Mouse (Mus musculus) activated CD4-positive, CD25-positive, alpha-beta regulatory T cell, adult 4 months (primary cell): ENCODE results near the gene Zcchc12. TPM values are rescaled to one million over a fixed set of nuclear protein-coding genes. Genes with fewer than 3 reads are reported as not detected.

ENCODE experiments used
- ATAC-seq: one replicate; pipeline ENCODE4 v1.8.0; 2017
- polyA plus RNA-seq, 2 experiments: library from polyadenylated mRNA; unstranded; fragments of 100-300 nt; shearing (Covaris generic); gene quantifications; one replicate each; pipeline ENCODE4 v1.2.1; 2017

Zcchc12 gene
- under 1 TPM in 1 of 2 experiments, not detected in 1; 0.23 TPM for polyA plus RNA-seq

GRCm38 (mm10) chrX:36195736-36196525 is at the start of gene Zcchc12:
Gene Zcchc12 (plus strand): TSS chrX:36195904.
- ATAC-seq: no peak

GRCm38 (mm10) chrX:36146746-36147145 is 49.0 kb upstream of the Zcchc12 start:
- no peak for ATAC-seq

DNA sequence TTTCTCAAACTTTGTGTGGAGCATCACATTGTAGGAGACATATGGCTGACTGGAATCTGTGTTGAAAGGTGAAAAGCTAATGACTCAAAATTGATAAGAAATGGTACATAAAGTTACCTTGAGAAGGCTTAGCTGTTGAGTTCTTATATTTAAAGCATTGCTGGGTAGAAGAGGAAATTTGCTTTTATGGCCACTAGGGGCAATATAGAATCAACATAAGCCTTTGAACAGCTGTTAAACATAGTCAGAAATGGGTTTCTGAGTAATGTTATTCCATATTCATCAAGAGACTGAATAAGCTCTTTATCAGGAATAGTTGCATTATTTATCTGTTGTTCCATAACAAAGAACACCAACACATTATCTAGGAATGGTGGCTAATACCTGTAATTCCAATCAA is 45.6 kb upstream of the Zcchc12 start:
- no peak for ATAC-seq

DNA sequence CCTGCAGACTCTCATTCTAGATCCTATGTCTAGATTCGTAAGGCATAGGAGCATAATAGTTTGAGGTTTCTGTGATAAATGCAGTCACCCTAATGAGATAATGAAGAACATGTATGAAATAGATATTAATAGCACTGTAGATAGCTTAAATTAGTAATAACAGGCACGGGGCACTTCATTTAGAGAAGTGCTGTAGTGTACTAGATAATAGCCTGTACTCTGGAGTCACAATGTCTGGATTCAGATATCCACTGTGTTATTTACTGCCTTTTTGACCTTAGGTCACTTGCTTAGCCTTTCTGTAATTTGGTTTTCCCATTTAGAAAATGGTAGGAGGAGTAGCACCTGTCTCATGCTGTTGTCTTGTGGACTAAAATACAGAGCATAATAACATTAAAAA is 39.0 kb upstream of the Zcchc12 start:
- ATAC-seq: no peak

- ATAC-seq: no peak
Observed at GRCm38 (mm10) chrX:36161567-36161966, 34.1 kb upstream of the Zcchc12 start.

- peak; percentile 54 for ATAC-seq
Observed at GRCm38 (mm10) chrX:36183625-36184024, 12.1 kb upstream of the Zcchc12 start.

GRCm38 (mm10) chrX:36186036-36186435 is 9.7 kb upstream of the Zcchc12 start:
- ATAC-seq: no peak

GRCm38 (mm10) chrX:36186443-36186842 is 9.3 kb upstream of the Zcchc12 start:
- ATAC-seq: no peak

DNA sequence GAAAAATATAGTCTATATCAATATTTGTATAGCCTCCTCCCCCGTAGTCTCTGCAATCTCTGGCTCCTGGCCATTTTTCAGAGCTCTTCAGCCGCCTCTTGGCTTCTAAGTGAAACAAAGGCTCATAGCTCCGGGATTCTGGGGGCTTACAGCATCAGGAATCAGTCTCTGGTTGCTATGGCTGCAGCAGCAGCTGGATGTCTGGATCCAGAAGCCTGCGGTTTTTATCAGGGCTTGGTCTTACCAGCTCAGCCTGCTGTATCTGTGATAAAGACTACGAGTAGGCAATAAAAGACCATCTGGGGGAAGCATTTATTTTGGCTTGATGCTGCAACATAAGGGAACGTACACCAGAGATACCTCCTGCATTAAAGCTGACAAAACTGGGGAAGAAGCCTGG is 1.8 kb upstream of the Zcchc12 start:
- ATAC-seq: no peak

- no peak for ATAC-seq
Observed at GRCm38 (mm10) chrX:36209554-36209953, 13.8 kb downstream of the Zcchc12 start.

DNA sequence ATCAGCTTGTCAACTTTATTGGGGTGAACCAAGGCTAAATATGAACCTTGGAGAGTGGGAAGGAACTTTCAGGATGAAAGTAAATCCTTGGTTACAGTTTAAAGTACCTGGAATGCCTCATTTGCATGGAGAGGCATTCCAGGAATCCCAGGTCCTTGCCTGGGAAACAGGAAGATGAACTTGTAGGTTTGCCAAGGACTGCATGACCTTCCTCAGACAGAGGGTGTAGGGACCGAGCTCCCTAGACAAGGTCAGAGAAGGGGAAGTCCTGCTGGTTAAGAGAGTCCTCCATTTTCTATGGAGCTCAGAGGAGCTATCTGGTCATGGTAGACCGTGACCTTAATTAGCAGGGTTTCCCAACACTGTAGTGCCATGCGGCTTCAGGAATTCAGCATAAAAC is 15.5 kb downstream of the Zcchc12 start:
- no peak for ATAC-seq

- ATAC-seq: no peak
Observed at GRCm38 (mm10) chrX:36221366-36221765, 25.7 kb downstream of the Zcchc12 start.

- no peak for ATAC-seq
Observed at GRCm38 (mm10) chrX:36225777-36226176, 30.1 kb downstream of the Zcchc12 start.

GRCm38 (mm10) chrX:36226577-36226976 is 30.9 kb downstream of the Zcchc12 start:
- no peak for ATAC-seq

- no peak for ATAC-seq
Observed at GRCm38 (mm10) chrX:36228861-36229260, 33.2 kb downstream of the Zcchc12 start.

GRCm38 (mm10) chrX:36229273-36229672 is 33.6 kb downstream of the Zcchc12 start:
- ATAC-seq: no peak

DNA sequence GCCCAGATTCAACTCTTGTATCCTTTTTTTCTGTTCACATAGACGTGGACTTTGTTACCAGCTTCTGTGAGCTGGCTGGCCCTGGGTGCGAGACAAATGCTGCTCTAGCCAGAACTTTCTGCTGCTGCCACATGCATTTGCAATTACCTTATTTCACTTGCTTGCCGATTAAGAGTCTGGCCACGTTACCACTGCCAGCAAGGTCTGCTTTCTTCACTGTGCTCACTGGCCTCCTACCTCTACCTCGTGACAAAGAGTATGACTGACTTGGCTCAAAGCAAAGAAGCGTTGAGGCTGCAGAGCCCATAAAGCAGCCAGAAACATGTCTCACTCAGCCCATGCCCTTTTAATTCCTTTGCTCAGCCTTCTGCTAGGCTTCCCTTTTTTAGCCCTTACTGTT is 39.9 kb downstream of the Zcchc12 start:
- ATAC-seq: no peak

Other genes with a start within 250 kb of the Zcchc12 start
- under 1 TPM; 0.09 to 0.48 TPM for gene Il13ra1, start 83.8 kb upstream of the Zcchc12 start, polyA plus RNA-seq
- gene Lonrf3, start 132.4 kb downstream of the Zcchc12 start, polyA plus RNA-seq: not detected
- not detected for gene Gm6268, start 205.4 kb downstream of the Zcchc12 start, polyA plus RNA-seq